Mouse (Mus musculus) megakaryocyte, embryonic 14.5 days (primary cell): ENCODE results near the gene Ptprn2. TPM values are rescaled to one million over a fixed set of nuclear protein-coding genes. Genes with fewer than 3 reads are reported as not detected.

Experiments used
- H3K27me3 ChIP-seq: replicated peaks from 2 replicates; pipeline ENCODE3; 2012; ENCODE audit warnings: inconsistent platforms
- H3K36me3 ChIP-seq: replicated peaks from 2 replicates; pipeline ENCODE3; 2012; ENCODE audit warnings: low read length, inconsistent platforms, mixed read lengths
- H3K4me1 ChIP-seq: 2 replicates; pipeline ENCODE4 v1.6.1; 2012; ENCODE audit warnings: inconsistent platforms
- H3K4me3 ChIP-seq: replicated peaks from 2 replicates; pipeline ENCODE3; 2012; ENCODE audit warnings: moderate library complexity, mild to moderate bottlenecking, inconsistent platforms
- H3K9me3 ChIP-seq: 2 replicates; pipeline ENCODE4 v1.6.1; 2012; ENCODE audit warnings: inconsistent platforms
- FLI1 ChIP-seq: IDR thresholded peaks from 2 replicates; pipeline ENCODE4 v1.6.1; 2012; ENCODE audit warnings: low read length, inconsistent platforms, mixed read lengths
- GATA1 ChIP-seq: IDR thresholded peaks from 3 replicates; pipeline ENCODE4 v1.6.1; 2012; ENCODE audit warnings: mixed read lengths, low read length, inconsistent platforms, borderline replicate concordance
- polyA plus RNA-seq: library from polyadenylated mRNA; stranded (reverse); fragments of >175 nt; gene quantifications from 2 replicates; pipeline ENCODE4 v1.2.3, GENCODE M21; 2012; ENCODE audit warnings: low replicate concordance; ENCODE audit not compliant: insufficient read depth

Gene Ptprn2
- polyA plus RNA-seq, 1 experiment: not detected

GRCm38 (mm10) chr12:117210467-117210866, 724.9 kb downstream of the Ptprn2 start:
- Histone ChIP-seq H3K27me3 (no peaks in the 10 kb centered on the region), H3K36me3 (no peaks in the 10 kb centered on the region), H3K9me3 (no peaks in the 10 kb centered on the region), H3K4me1 (no peaks in the 10 kb centered on the region), H3K4me3 (no peak overlapping the region)
- TF ChIP-seq FLI1: no peak

GRCm38 (mm10) chr12:117213531-117213930, 728.0 kb downstream of the Ptprn2 start:
- no peaks in the 10 kb centered on the region for H3K9me3 ChIP-seq
- no peaks in the 10 kb centered on the region for H3K27me3 ChIP-seq
- TF ChIP-seq GATA1: no peak
- no peak for TF ChIP-seq FLI1
- no peaks in the 10 kb centered on the region for H3K36me3 ChIP-seq
- no peak overlapping the region for H3K4me3 ChIP-seq
- H3K4me1 ChIP-seq: no peaks in the 10 kb centered on the region

GRCm38 (mm10) chr12:117214272-117214671, 728.8 kb downstream of the Ptprn2 start:
- Histone ChIP-seq H3K4me3 (no peak overlapping the region), H3K4me1 (no peaks in the 10 kb centered on the region), H3K36me3 (no peaks in the 10 kb centered on the region), H3K27me3 (no peaks in the 10 kb centered on the region), H3K9me3 (no peaks in the 10 kb centered on the region)
- TF ChIP-seq FLI1: no peak
- no peak for TF ChIP-seq GATA1

GRCm38 (mm10) chr12:117214919-117215318, 729.4 kb downstream of the Ptprn2 start:
- Histone ChIP-seq H3K9me3 (no peaks in the 10 kb centered on the region), H3K36me3 (no peaks in the 10 kb centered on the region), H3K4me1 (no peaks in the 10 kb centered on the region), H3K27me3 (no peaks in the 10 kb centered on the region), H3K4me3 (no peak overlapping the region)
- TF ChIP-seq GATA1: no peak

GRCm38 (mm10) chr12:117221909-117222308, 736.4 kb downstream of the Ptprn2 start:
- Histone ChIP-seq H3K4me1 (no peaks in the 10 kb centered on the region), H3K36me3 (no peaks in the 10 kb centered on the region), H3K9me3 (0 out of 2 replicates have a peak, but pooled peaks cover 6% of the 10 kb centered on the region), H3K4me3 (no peak overlapping the region), H3K27me3 (no peaks in the 10 kb centered on the region)
- TF ChIP-seq GATA1 (no peak), FLI1 (no peak)

GRCm38 (mm10) chr12:117224036-117224435, 738.5 kb downstream of the Ptprn2 start:
- Histone ChIP-seq H3K36me3 (no peaks in the 10 kb centered on the region), H3K27me3 (no peaks in the 10 kb centered on the region), H3K4me1 (no peaks in the 10 kb centered on the region), H3K9me3 (0 out of 2 replicates have a peak, but pooled peaks cover 6% of the 10 kb centered on the region), H3K4me3 (no peak overlapping the region)
- TF ChIP-seq FLI1 (no peak), GATA1 (no peak)

- no peaks in the 10 kb centered on the region for H3K36me3 ChIP-seq
- H3K27me3 ChIP-seq: no peaks in the 10 kb centered on the region
- 0 out of 2 replicates have a peak, but pooled peaks cover 3% of the 10 kb centered on the region for H3K9me3 ChIP-seq
- H3K4me1 ChIP-seq: no peaks in the 10 kb centered on the region
- TF ChIP-seq GATA1: no peak
- no peak for TF ChIP-seq FLI1
- H3K4me3 ChIP-seq: no peak overlapping the region
Measured at GRCm38 (mm10) chr12:117227236-117227635, 741.7 kb downstream of the Ptprn2 start.

GRCm38 (mm10) chr12:117229442-117229841, 743.9 kb downstream of the Ptprn2 start:
- Histone ChIP-seq H3K27me3 (no peaks in the 10 kb centered on the region), H3K4me1 (no peaks in the 10 kb centered on the region), H3K36me3 (no peaks in the 10 kb centered on the region), H3K9me3 (0 out of 2 replicates have a peak, but pooled peaks cover 5% of the 10 kb centered on the region), H3K4me3 (no peak overlapping the region)
- TF ChIP-seq GATA1: no peak
- TF ChIP-seq FLI1: no peak

GRCm38 (mm10) chr12:117230282-117230681, 744.8 kb downstream of the Ptprn2 start:
- Histone ChIP-seq H3K4me3 (no peak overlapping the region), H3K9me3 (0 out of 2 replicates have a peak, but pooled peaks cover 5% of the 10 kb centered on the region), H3K4me1 (no peaks in the 10 kb centered on the region), H3K27me3 (no peaks in the 10 kb centered on the region), H3K36me3 (no peaks in the 10 kb centered on the region)
- TF ChIP-seq FLI1 (no peak), GATA1 (no peak)

GRCm38 (mm10) chr12:117231850-117232249, 746.3 kb downstream of the Ptprn2 start:
- H3K4me1 ChIP-seq: no peaks in the 10 kb centered on the region
- H3K9me3 ChIP-seq: 0 out of 2 replicates have a peak, but pooled peaks cover 5% of the 10 kb centered on the region
- no peak overlapping the region for H3K4me3 ChIP-seq
- H3K36me3 ChIP-seq: no peaks in the 10 kb centered on the region
- H3K27me3 ChIP-seq: no peaks in the 10 kb centered on the region
- no peak for TF ChIP-seq FLI1
- TF ChIP-seq GATA1: no peak

GRCm38 (mm10) chr12:117235114-117235513, 749.6 kb downstream of the Ptprn2 start:
- no peaks in the 10 kb centered on the region for H3K36me3 ChIP-seq
- no peaks in the 10 kb centered on the region for H3K4me1 ChIP-seq
- no peak overlapping the region for H3K4me3 ChIP-seq
- TF ChIP-seq FLI1 (no peak), GATA1 (no peak)
- H3K9me3 ChIP-seq: 0 out of 2 replicates have a peak, but pooled peaks cover 5% of the 10 kb centered on the region
- H3K27me3 ChIP-seq: no peaks in the 10 kb centered on the region
